23 mouse cellular contexts compared by ENCODE assay signal in the genomic region with DNA sequence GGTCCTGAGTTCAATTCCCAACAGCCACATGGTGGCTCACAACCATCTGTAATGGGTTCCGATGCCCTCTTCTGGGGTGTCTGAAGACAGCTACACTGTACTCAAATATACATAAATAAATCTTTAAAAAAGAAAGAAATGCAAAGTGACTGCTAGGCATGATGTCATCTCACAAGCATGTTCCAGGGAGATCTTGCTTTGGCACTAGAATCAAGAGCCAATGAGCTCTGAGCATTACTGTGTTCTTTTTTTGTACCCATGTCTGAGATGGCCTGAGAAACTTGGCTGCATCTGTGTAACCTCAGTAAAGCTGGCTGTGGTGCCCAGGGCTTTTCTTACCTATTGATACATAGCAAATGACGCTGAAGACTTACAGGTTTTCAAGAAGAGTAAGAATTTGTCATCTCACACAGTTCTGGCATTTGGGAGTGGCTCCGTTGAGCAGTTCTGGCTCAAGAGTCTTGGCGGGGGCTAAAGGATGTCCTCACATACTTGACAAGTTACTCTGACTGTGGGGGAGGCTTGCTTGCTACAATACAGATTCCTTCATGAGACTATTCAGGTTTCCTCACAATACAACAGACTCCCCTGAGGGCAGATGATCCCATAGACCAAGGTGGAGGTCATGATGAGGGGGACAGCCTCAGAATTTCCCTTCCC. TPM values are rescaled to one million over a fixed set of nuclear protein-coding genes. Genes with fewer than 3 reads are reported as not detected.
A peak's percentile ranks its signal among the peaks of the same experiment; 100 is the strongest.
DNase-seq lines count a peak whose midpoint lies in the region; ATAC-seq and TF ChIP-seq lines count a peak whose summit lies in the region.
"Had no signal": no experiment of that assay in that cellular context is flagged by ENCODE, and none has a peak within 500 bp of the region (broad histone marks: within the 10 kb centered on the region; RNA-seq: fewer than 3 reads in every experiment).

No protein-coding gene starts in this region.

- no peaks in the 10 kb centered on the region for H3K9me3 ChIP-seq in heart, embryonic 15.5 days (replicated peaks)
- H3K9me3 ChIP-seq in stomach, postnatal 0 days (ENCODE audit: control insufficient read depth, low read length), result no peaks in the 10 kb centered on the region
- H3K9me3 ChIP-seq: embryonic facial prominence, embryonic 13.5 days; forebrain, embryonic 15.5 days; hindbrain, embryonic 12.5 days; limb, embryonic 10.5 days; lung, embryonic 15.5 days; neural tube, embryonic 13.5 days had no signal

- no peak overlapping the region for H3K4me2 ChIP-seq in heart, embryonic 15.5 days
- no peak overlapping the region for H3K4me2 ChIP-seq in stomach, postnatal 0 days (replicated peaks; ENCODE audit: low read depth)
- H3K4me2 ChIP-seq: forebrain, embryonic 15.5 days; hindbrain, embryonic 12.5 days; liver, embryonic 11.5 days; neural tube, embryonic 13.5 days had no signal

- H3K27me3 ChIP-seq in testis, adult 2 months (ENCODE audit: control insufficient read depth, insufficient read depth, low read length), result no peaks in the 10 kb centered on the region
- H3K27me3 ChIP-seq in heart, embryonic 15.5 days, result no peaks in the 10 kb centered on the region
- H3K27me3 ChIP-seq in stomach, postnatal 0 days (ENCODE audit: control insufficient read depth, insufficient read depth, low read length), result no peaks in the 10 kb centered on the region
- H3K27me3 ChIP-seq: embryonic facial prominence, embryonic 13.5 days; forebrain, embryonic 15.5 days; hindbrain, embryonic 12.5 days; lung, embryonic 15.5 days; neural tube, embryonic 13.5 days had no signal

- TF ChIP-seq EP300 in stomach, postnatal 0 days (optimal IDR thresholded peaks at IDR 0.05), result no peak

- peaks cover 2% of the 10 kb centered on the region; the same call in 1 of the 2 replicates for H3K4me1 ChIP-seq in testis, adult 2 months (ENCODE audit: control insufficient read depth, insufficient read depth, low read length)
- H3K4me1 ChIP-seq in heart, embryonic 15.5 days (replicated peaks), result peaks cover 20% of the 10 kb centered on the region
- peaks cover under 1% of the 10 kb centered on the region; the same call in 1 of the 2 replicates for H3K4me1 ChIP-seq in stomach, postnatal 0 days (replicated peaks; ENCODE audit: control insufficient read depth, insufficient read depth)
- H3K4me1 ChIP-seq: hindbrain, embryonic 12.5 days had no signal

- no peak for TF ChIP-seq POLR2A in testis, adult 2 months (IDR thresholded peaks at IDR 0.05; ENCODE audit: control insufficient read depth, low read depth, low read length)

- H3K9ac ChIP-seq in heart, embryonic 15.5 days, result no peak overlapping the region
- H3K9ac ChIP-seq in stomach, postnatal 0 days (ENCODE audit: low read length), result no peak overlapping the region
- H3K9ac ChIP-seq: embryonic facial prominence, embryonic 13.5 days; forebrain, embryonic 15.5 days; hindbrain, embryonic 12.5 days; lung, embryonic 15.5 days; neural tube, embryonic 13.5 days had no signal

- no peak for TF ChIP-seq CTCF in testis, adult 2 months (IDR thresholded peaks at IDR 0.05; ENCODE audit: control insufficient read depth, insufficient read depth, insufficient replicate concordance, low read depth, low read length)
- 0 out of 2 replicates have a peak, but pooled peaks have one; percentile 6 for TF ChIP-seq CTCF in stomach, postnatal 0 days (IDR thresholded peaks at IDR 0.05; ENCODE audit: low read depth)

- ATAC-seq in heart, embryonic 15.5 days (replicated peaks; ENCODE audit: insufficient number of reproducible peaks, insufficient read depth, low FRiP score, low read depth), result no peak; the same call in 1 of the 2 replicates
- ATAC-seq in stomach, postnatal 0 days (ENCODE audit: low FRiP score, low TSS enrichment), result peak; percentile 14; the same call in 1 of the 2 replicates
- ATAC-seq: activated CD4-positive, CD25-positive, alpha-beta regulatory T cell, adult 4 months; forebrain, embryonic 15.5 days had no signal

- DNase-seq in heart, adult 18-20 months, result peak; percentile 52 to 63
- DNase-seq in heart, postnatal 25 days (ENCODE audit: low spot score), result no peak
- DNase-seq in testis, postnatal 10 days (ENCODE audit: low spot score), result no peak
- no peak for DNase-seq in stomach, postnatal 0 days (ENCODE audit: low spot score)
- DNase-seq in kidney, postnatal 36 days, result no peak
- no peak for DNase-seq in right cerebral cortex, postnatal 36 days (ENCODE audit: low spot score in 2 of 2)
- DNase-seq: adrenal gland, postnatal 14 days; cerebellum, adult 11 months; cerebellum, postnatal 10 days; kidney, adult 2 months; kidney, postnatal 14 days; midbrain, embryonic 14.5 days; thymus, postnatal 25 days had no signal

- intact Hi-C loops in heart, postnatal 25 days (cut with DNase I), result no loop called here

- WGBS in heart, embryonic 15.5 days, result 58% methylated on average over 4 of the region's 4 CpGs
- WGBS in stomach, postnatal 0 days, result 48% methylated on average over 4 of the region's 4 CpGs

- H3K27ac ChIP-seq in testis, adult 2 months (ENCODE audit: control insufficient read depth, insufficient read depth, low read depth, low read length), result peak overlapping the region; percentile 13; the same call in 1 of the 2 replicates
- H3K27ac ChIP-seq in heart, embryonic 15.5 days, result peak overlapping the region; percentile 63
- no peak overlapping the region for H3K27ac ChIP-seq in stomach, postnatal 0 days (replicated peaks)
- H3K27ac ChIP-seq: embryonic facial prominence, embryonic 13.5 days; forebrain, embryonic 15.5 days; hindbrain, embryonic 12.5 days; limb, embryonic 10.5 days; lung, embryonic 15.5 days; neural tube, embryonic 13.5 days had no signal

- H3K36me3 ChIP-seq in testis, adult 2 months (ENCODE audit: control insufficient read depth, insufficient read depth, low read length), result no peaks in the 10 kb centered on the region
- H3K36me3 ChIP-seq in heart, embryonic 15.5 days, result no peaks in the 10 kb centered on the region
- no peaks in the 10 kb centered on the region for H3K36me3 ChIP-seq in stomach, postnatal 0 days (ENCODE audit: control insufficient read depth, insufficient read depth, low read length)
- H3K36me3 ChIP-seq: embryonic facial prominence, embryonic 13.5 days; forebrain, embryonic 15.5 days; hindbrain, embryonic 12.5 days; limb, embryonic 10.5 days; lung, embryonic 15.5 days; neural tube, embryonic 13.5 days had no signal

- no peak overlapping the region for H3K4me3 ChIP-seq in testis, adult 2 months (ENCODE audit: control insufficient read depth, low read depth, low read length)
- no peak overlapping the region for H3K4me3 ChIP-seq in heart, embryonic 15.5 days
- H3K4me3 ChIP-seq in stomach, postnatal 0 days (ENCODE audit: low read depth, low read length), result no peak overlapping the region
- H3K4me3 ChIP-seq: embryonic facial prominence, embryonic 13.5 days; forebrain, embryonic 15.5 days; hindbrain, embryonic 12.5 days; limb, embryonic 10.5 days; lung, embryonic 15.5 days; neural tube, embryonic 13.5 days had no signal

RNA-seq across cellular contexts. Expression of gene Plekhg3, which starts 50.7 kb away (rescaled TPM):
- 10 to 100 TPM; 10.6 to 11.4 TPM for total RNA-seq in heart, adult 18-20 months (2021)
- total RNA-seq in heart, postnatal 25 days (2021), result 10 to 100 TPM; 13.5 to 16.6 TPM
- 2.2 and 2.7 TPM in 2 replicates for polyA plus RNA-seq in testis, adult 2 months (2012; rRNA removed)
- polyA plus RNA-seq in heart, embryonic 15.5 days (2015; fragmentation: Nextera tagmentation; extraction: Ambion mirVana), result 7.1 and 11.1 TPM in 2 replicates
- polyA plus RNA-seq in stomach, postnatal 0 days (2015; fragmentation: Nextera tagmentation; extraction: Ambion mirVana), result 5.7 and 6.4 TPM in 2 replicates

Comparison
In these comparisons a context has a peak if more than half of its experiments do, and no peak if none do; other contexts are left out.
1. DNase-seq: peak in heart, adult 18-20 months (2 of 2); none in heart, postnatal 25 days (single experiment), testis, postnatal 10 days (single experiment), stomach, postnatal 0 days (single experiment), kidney, postnatal 36 days (0 of 2) and right cerebral cortex, postnatal 36 days (0 of 2).